Mouse (Mus musculus) embryonic fibroblast, embryonic 13.5 days (primary cell): Measurements from ENCODE around the gene Cep41. TPM values are rescaled to one million over a fixed set of nuclear protein-coding genes. Genes with fewer than 3 reads are reported as not detected.

Source experiments
- H3K27ac ChIP-seq: 2 replicates; pipeline ENCODE4 v1.5.1; 2012; ENCODE audit warnings: low read length, control low read depth, inconsistent platforms; ENCODE audit not compliant: insufficient read depth
- H3K4me1 ChIP-seq: 2 replicates; pipeline ENCODE4 v1.6.1; 2011; ENCODE audit warnings: low read length; ENCODE audit not compliant: control insufficient read depth, insufficient read depth
- H3K4me3 ChIP-seq: 2 replicates; pipeline ENCODE4 v1.5.1; 2011; ENCODE audit warnings: mild to moderate bottlenecking, control low read depth, low read length; ENCODE audit not compliant: insufficient read depth
- CTCF ChIP-seq: IDR thresholded peaks from 2 replicates; pipeline ENCODE4 v1.5.1; 2011; ENCODE audit warnings: mild to moderate bottlenecking, control low read depth, low read length, moderate library complexity, borderline replicate concordance; ENCODE audit not compliant: insufficient read depth
- POLR2A ChIP-seq: IDR thresholded peaks from 2 replicates; pipeline ENCODE4 v1.6.1; 2011; ENCODE audit warnings: low read depth, mild to moderate bottlenecking, control low read depth, low read length, moderate library complexity
- polyA plus RNA-seq: library from polyadenylated mRNA; stranded (reverse); fragments of >200 nt; gene quantifications from 2 replicates; pipeline ENCODE4 v1.2.4, GENCODE M21; 2011; ENCODE audit warnings: low read depth; ENCODE audit not compliant: missing spikeins, insufficient read length

Cep41 gene
- polyA plus RNA-seq, 1 experiment = 14.9 TPM

- Histone ChIP-seq H3K27ac (peak overlapping the region; percentile 74; the same call in 1 of the 2 replicates), H3K4me3 (no peak overlapping the region), H3K4me1 (no peaks in the 10 kb centered on the region; the same call in 1 of the 2 replicates)
- TF ChIP-seq CTCF (no peak), POLR2A (no peak)
Measured at GRCm38 (mm10) chr6:30654932-30655331, 38.6 kb downstream of the Cep41 start.

- H3K4me1 ChIP-seq = no peaks in the 10 kb centered on the region; the same call in 1 of the 2 replicates
- TF ChIP-seq POLR2A = no peak
- no peak overlapping the region for H3K4me3 ChIP-seq
- peak overlapping the region; percentile 74; the same call in 1 of the 2 replicates for H3K27ac ChIP-seq
Measured at GRCm38 (mm10) chr6:30654402-30654859, 39.1 kb downstream of the Cep41 start.

GRCm38 (mm10) chr6:30653518-30653917 is 40.0 kb downstream of the Cep41 start:
- Histone ChIP-seq H3K4me1 (peaks cover 2% of the 10 kb centered on the region), H3K4me3 (no peak overlapping the region), H3K27ac (peak overlapping the region; percentile 81)
- TF ChIP-seq CTCF = no peak
- TF ChIP-seq POLR2A = no peak

GRCm38 (mm10) chr6:30652425-30653188 is 40.9 kb downstream of the Cep41 start:
- TF ChIP-seq CTCF (no peak), POLR2A (no peak)

GRCm38 (mm10) chr6:30649651-30650296 is 43.8 kb downstream of the Cep41 start:
- Histone ChIP-seq H3K27ac (no peak overlapping the region), H3K4me1 (peaks cover 3% of the 10 kb centered on the region), H3K4me3 (no peak overlapping the region)
- TF ChIP-seq POLR2A (no peak), CTCF (no peak)

More at GRCm38 (mm10) chr6:30652425-30653188, 40.9 kb downstream of the Cep41 start:
- H3K4me1 ChIP-seq = peaks cover 3% of the 10 kb centered on the region
- no peak overlapping the region for H3K4me3 ChIP-seq
- H3K27ac ChIP-seq = peak overlapping the region; percentile 81

GRCm38 (mm10) chr6:30645379-30645778 is 48.2 kb downstream of the Cep41 start:
- Histone ChIP-seq H3K4me1 (peaks cover 3% of the 10 kb centered on the region), H3K4me3 (no peak overlapping the region), H3K27ac (no peak overlapping the region)
- TF ChIP-seq POLR2A (no peak), CTCF (no peak)

GRCm38 (mm10) chr6:30644462-30644861 is 49.1 kb downstream of the Cep41 start:
- Histone ChIP-seq H3K4me3 (no peak overlapping the region), H3K27ac (peak overlapping the region; percentile 9; the same call in 1 of the 2 replicates), H3K4me1 (peaks cover 3% of the 10 kb centered on the region)
- TF ChIP-seq CTCF = no peak
- no peak for TF ChIP-seq POLR2A

GRCm38 (mm10) chr6:30643694-30644460 is 49.7 kb downstream of the Cep41 start:
- Histone ChIP-seq H3K4me3 (no peak overlapping the region), H3K4me1 (peaks cover 3% of the 10 kb centered on the region), H3K27ac (peak overlapping the region; percentile 9; the same call in 1 of the 2 replicates)
- no peak for TF ChIP-seq CTCF
- no peak for TF ChIP-seq POLR2A

GRCm38 (mm10) chr6:30638674-30639268 is 54.8 kb downstream of the Cep41 start, which contains the start of gene Cpa1:
Cpa1 (plus strand) TSS chr6:30639218.
- TF ChIP-seq POLR2A (no peak), CTCF (no peak)
- peaks cover 7% of the 10 kb centered on the region; the same call in 1 of the 2 replicates for H3K4me1 ChIP-seq
- H3K27ac ChIP-seq = no peak within 1 kb of the TSS
- no peak within 1 kb of the TSS for H3K4me3 ChIP-seq

GRCm38 (mm10) chr6:30636186-30636842 is 57.2 kb downstream of the Cep41 start:
- Histone ChIP-seq H3K4me3 (no peak overlapping the region), H3K4me1 (peaks cover 7% of the 10 kb centered on the region; the same call in 1 of the 2 replicates), H3K27ac (peak overlapping the region; percentile 88)
- TF ChIP-seq POLR2A (no peak), CTCF (no peak)
